22 mouse cellular contexts compared by ENCODE assay signal in genomic region chr11:20436057-20436456, GRCm38 (mm10).
DNase-seq lines count a peak whose midpoint lies in the region; ATAC-seq and TF ChIP-seq lines count a peak whose summit lies in the region.
"Had no signal": no experiment of that assay in that cellular context is flagged by ENCODE, and none has a peak within 500 bp of the region (broad histone marks: within the 10 kb centered on the region; RNA-seq: fewer than 3 reads in every experiment).

No protein-coding gene starts in this region.

- no peak for ATAC-seq in midbrain, embryonic 11.5 days (ENCODE audit: low FRiP score)
- ATAC-seq in midbrain, embryonic 13.5 days: no peak
- ATAC-seq: forebrain, embryonic 13.5 days; forebrain, embryonic 15.5 days; forebrain, postnatal 0 days had no signal

- WGBS in heart, embryonic 10.5 days: 61% methylated on average over 9 of the region's 9 CpGs
- 84% methylated on average over 9 of the region's 9 CpGs for WGBS in midbrain, embryonic 11.5 days
- WGBS in midbrain, embryonic 13.5 days: 82% methylated on average over 9 of the region's 9 CpGs

- H3K27me3 ChIP-seq in heart, embryonic 10.5 days (ENCODE audit: insufficient read depth, poor library complexity, severe bottlenecking): 0 out of 2 replicates have a peak, but pooled peaks cover under 1% of the 10 kb centered on the region
- no peaks in the 10 kb centered on the region for H3K27me3 ChIP-seq in midbrain, embryonic 11.5 days (ENCODE audit: control insufficient read depth, insufficient read depth, low read length)
- H3K27me3 ChIP-seq in midbrain, embryonic 13.5 days: no peaks in the 10 kb centered on the region
- peaks cover 15% of the 10 kb centered on the region for H3K27me3 ChIP-seq in myocyte (ENCODE audit: control insufficient read depth, insufficient read depth, insufficient read length)
- H3K27me3 ChIP-seq: embryonic facial prominence, embryonic 12.5 days; forebrain, embryonic 13.5 days; forebrain, embryonic 15.5 days had no signal

- H3K36me3 ChIP-seq in heart, embryonic 10.5 days: no peaks in the 10 kb centered on the region
- no peaks in the 10 kb centered on the region for H3K36me3 ChIP-seq in midbrain, embryonic 11.5 days (ENCODE audit: control insufficient read depth, insufficient read depth, low read length)
- no peaks in the 10 kb centered on the region for H3K36me3 ChIP-seq in midbrain, embryonic 13.5 days
- H3K36me3 ChIP-seq in myocyte (ENCODE audit: control insufficient read depth, insufficient read depth): no peaks in the 10 kb centered on the region
- H3K36me3 ChIP-seq: embryonic facial prominence, embryonic 10.5 days; embryonic facial prominence, embryonic 12.5 days; forebrain, embryonic 15.5 days had no signal

- no peaks in the 10 kb centered on the region for H3K79me2 ChIP-seq in myocyte (ENCODE audit: control insufficient read depth, insufficient read depth)

- H3K9me3 ChIP-seq in heart, embryonic 10.5 days: no peaks in the 10 kb centered on the region
- H3K9me3 ChIP-seq in midbrain, embryonic 11.5 days (ENCODE audit: control insufficient read depth, low read length): no peaks in the 10 kb centered on the region
- H3K9me3 ChIP-seq in midbrain, embryonic 13.5 days: no peaks in the 10 kb centered on the region
- H3K9me3 ChIP-seq: embryonic facial prominence, embryonic 10.5 days; embryonic facial prominence, embryonic 12.5 days; forebrain, embryonic 13.5 days; forebrain, embryonic 15.5 days had no signal

- no peak overlapping the region for H3K4me3 ChIP-seq in heart, embryonic 10.5 days
- H3K4me3 ChIP-seq in midbrain, embryonic 11.5 days (ENCODE audit: low read depth, low read length): no peak overlapping the region
- no peak overlapping the region for H3K4me3 ChIP-seq in midbrain, embryonic 13.5 days (replicated peaks)
- H3K4me3 ChIP-seq in myocyte: no peak overlapping the region
- H3K4me3 ChIP-seq: embryonic facial prominence, embryonic 10.5 days; embryonic facial prominence, embryonic 12.5 days; forebrain, embryonic 13.5 days; forebrain, embryonic 15.5 days had no signal

- peak overlapping the region; percentile 64; the same call in 1 of the 2 replicates for H3K27ac ChIP-seq in heart, embryonic 10.5 days
- H3K27ac ChIP-seq in midbrain, embryonic 11.5 days (ENCODE audit: low read depth, low read length): no peak overlapping the region
- no peak overlapping the region for H3K27ac ChIP-seq in midbrain, embryonic 13.5 days
- H3K27ac ChIP-seq: embryonic facial prominence, embryonic 10.5 days; embryonic facial prominence, embryonic 12.5 days; forebrain, embryonic 13.5 days; forebrain, embryonic 15.5 days had no signal

- no peak overlapping the region for H3K4me2 ChIP-seq in midbrain, embryonic 11.5 days
- no peak overlapping the region for H3K4me2 ChIP-seq in midbrain, embryonic 13.5 days (replicated peaks)
- H3K4me2 ChIP-seq in myocyte (ENCODE audit: low read depth): no peak overlapping the region
- H3K4me2 ChIP-seq: embryonic facial prominence, embryonic 12.5 days; forebrain, embryonic 13.5 days; forebrain, embryonic 15.5 days had no signal

- no peak overlapping the region for H3K9ac ChIP-seq in midbrain, embryonic 11.5 days (ENCODE audit: low read length)
- no peak overlapping the region for H3K9ac ChIP-seq in midbrain, embryonic 13.5 days (replicated peaks)
- H3K9ac ChIP-seq: embryonic facial prominence, embryonic 12.5 days; forebrain, embryonic 13.5 days; forebrain, embryonic 15.5 days; forebrain, postnatal 0 days had no signal

- peaks cover 11% of the 10 kb centered on the region for H3K4me1 ChIP-seq in heart, embryonic 10.5 days
- no peaks in the 10 kb centered on the region for H3K4me1 ChIP-seq in midbrain, embryonic 11.5 days (ENCODE audit: control insufficient read depth, insufficient read depth, low read length)
- no peaks in the 10 kb centered on the region for H3K4me1 ChIP-seq in midbrain, embryonic 13.5 days (replicated peaks)
- H3K4me1 ChIP-seq: embryonic facial prominence, embryonic 12.5 days; forebrain, embryonic 13.5 days; forebrain, embryonic 15.5 days had no signal

- no peak overlapping the region for H3ac ChIP-seq in myocyte (ENCODE audit: control insufficient read depth, insufficient read length)

- no peak for DNase-seq in heart, embryonic 10.5 days (ENCODE audit: low spot score)
- no peak for DNase-seq in heart, postnatal 4 days
- DNase-seq in midbrain, embryonic 11.5 days (ENCODE audit: low spot score, missing footprints): peak; percentile 35
- DNase-seq in kidney, adult 9 months: no peak
- DNase-seq: adrenal gland, adult 2 months; adrenal gland, postnatal 10 days; adrenal gland, postnatal 25 days; B cell, adult 2 months; cerebellum, adult 11 months; cerebellum, adult 18-20 months; cerebellum, adult 8-10 months; cerebellum, adult 9-11 months; cerebellum, postnatal 14 days; cerebellum, postnatal 36 days; embryo, embryonic 11 days; forebrain, postnatal 0 days had no signal

- TF ChIP-seq POLR2A in myocyte (IDR thresholded peaks at IDR 0.05; ENCODE audit: insufficient read length, low read depth): no peak

TF ChIP-seq in myocyte, 11 proteins besides CTCF, POLR2A, EP300 and RAD21:
- TF ChIP-seq MAX (IDR thresholded peaks at IDR 0.05; ENCODE audit: low read depth) (no peak), TCF3 (IDR thresholded peaks at IDR 0.05; ENCODE audit: insufficient read length, low read depth) (no peak), REST (IDR thresholded peaks at IDR 0.05; ENCODE audit: insufficient read depth, insufficient read length) (no peak), E2F4 (IDR thresholded peaks at IDR 0.05; ENCODE audit: insufficient read depth) (no peak), TCF12 (IDR thresholded peaks at IDR 0.05; ENCODE audit: insufficient read depth, poor library complexity, severe bottlenecking) (no peak), CEBPB (IDR thresholded peaks at IDR 0.05; ENCODE audit: insufficient read depth, poor library complexity, severe bottlenecking) (peak; percentile 84)
